7 mouse cellular contexts compared by ENCODE assay signal in the genomic region with DNA sequence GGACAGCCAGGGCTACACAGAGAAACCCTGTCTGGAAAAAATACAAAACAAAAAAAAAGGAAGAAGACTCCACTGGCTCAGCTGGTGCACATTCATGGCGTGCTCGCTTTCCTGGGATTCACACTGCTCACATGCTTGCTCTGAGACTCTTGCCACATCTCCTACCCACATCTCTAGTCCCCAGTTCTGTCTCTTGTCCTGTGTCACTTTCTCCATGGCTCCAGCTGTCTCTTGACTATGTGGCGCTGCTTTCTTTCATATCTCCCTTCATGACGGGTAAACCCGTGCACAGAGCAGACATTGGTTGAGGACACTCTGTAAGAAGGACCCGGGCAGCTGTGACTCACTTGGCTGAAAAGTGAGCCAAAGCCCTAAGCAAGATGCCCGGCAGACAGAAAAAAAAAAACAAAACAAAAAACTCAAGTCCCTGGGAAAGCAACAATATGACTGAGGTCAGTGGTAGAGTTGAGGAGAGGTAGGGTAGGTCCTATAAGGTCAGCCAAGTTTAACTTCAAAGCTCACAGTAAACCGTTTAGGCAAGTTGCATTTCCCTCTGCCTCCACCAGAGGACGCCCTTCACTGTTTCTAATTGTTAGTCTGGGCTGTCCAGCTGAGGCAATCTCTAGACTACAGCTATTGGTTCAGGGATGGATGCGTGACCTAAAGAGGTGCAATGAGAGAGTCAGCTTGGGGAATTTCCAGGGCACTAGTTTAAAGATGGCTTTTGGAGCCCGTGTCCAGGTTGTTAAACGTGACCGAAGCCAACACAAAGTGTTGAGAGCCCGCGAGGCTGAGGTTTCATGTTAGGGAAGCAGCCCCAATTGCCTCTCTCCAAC. TPM values are rescaled to one million over a fixed set of nuclear protein-coding genes. Genes with fewer than 3 reads are reported as not detected.
A peak's percentile ranks its signal among the peaks of the same experiment; 100 is the strongest.
DNase-seq lines count a peak whose midpoint lies in the region; ATAC-seq and TF ChIP-seq lines count a peak whose summit lies in the region.

No protein-coding gene starts in this region.

- 0 out of 2 replicates have a peak, but pooled peaks cover 1% of the 10 kb centered on the region for H3K4me1 ChIP-seq in forebrain, embryonic 11.5 days (replicated peaks; ENCODE audit: control insufficient read depth, insufficient read depth, low read length)
- H3K4me1 ChIP-seq in heart, postnatal 0 days (ENCODE audit: control insufficient read depth, insufficient read depth): no peaks in the 10 kb centered on the region
- H3K4me1 ChIP-seq in lung, embryonic 15.5 days: peaks cover 16% of the 10 kb centered on the region

- 72% methylated on average over 15 of the region's 15 CpGs for WGBS in forebrain, embryonic 11.5 days
- 40% methylated on average over 15 of the region's 15 CpGs for WGBS in heart, postnatal 0 days
- WGBS in lung, embryonic 15.5 days: 50% methylated on average over 15 of the region's 15 CpGs

- peak; percentile 75 for DNase-seq in NIH3T3 (ENCODE audit: low read depth)
- DNase-seq in c-Kit-negative CD71-positive TER-119-positive erythroid progenitor cells, embryonic 14.5 days (ENCODE audit: low read depth, low spot score): peak; percentile 35
- peak; percentile 84 for DNase-seq in forebrain, embryonic 11.5 days (ENCODE audit: low spot score)
- DNase-seq in heart, postnatal 0 days (ENCODE audit: low spot score): peak; percentile 78
- peak; percentile 59 to 84 for DNase-seq in layer of hippocampus, adult 18-20 months (ENCODE audit: low spot score in 2 of 2)
- DNase-seq in right cerebral cortex, postnatal 25 days: peak; percentile 57

- no peaks in the 10 kb centered on the region for H3K27me3 ChIP-seq in forebrain, embryonic 11.5 days (ENCODE audit: control insufficient read depth, insufficient read depth, low read length)
- 0 out of 2 replicates have a peak, but pooled peaks cover 3% of the 10 kb centered on the region for H3K27me3 ChIP-seq in heart, postnatal 0 days (ENCODE audit: control insufficient read depth, insufficient read depth, low read length)
- peaks cover 8% of the 10 kb centered on the region; the same call in 1 of the 2 replicates for H3K27me3 ChIP-seq in lung, embryonic 15.5 days

- no peak for TF ChIP-seq EP300 in heart, postnatal 0 days (IDR thresholded peaks at IDR 0.05; ENCODE audit: low read depth)

- no peaks in the 10 kb centered on the region for H3K9me3 ChIP-seq in forebrain, embryonic 11.5 days (ENCODE audit: control insufficient read depth, low read length)
- H3K9me3 ChIP-seq in heart, postnatal 0 days (replicated peaks; ENCODE audit: control insufficient read depth, low read length): no peaks in the 10 kb centered on the region
- no peaks in the 10 kb centered on the region for H3K9me3 ChIP-seq in lung, embryonic 15.5 days

- H3K4me3 ChIP-seq in forebrain, embryonic 11.5 days (ENCODE audit: low read depth, low read length): no peak overlapping the region
- H3K4me3 ChIP-seq in heart, postnatal 0 days (ENCODE audit: low read depth, low read length): no peak overlapping the region
- no peak overlapping the region for H3K4me3 ChIP-seq in lung, embryonic 15.5 days

- H3K27ac ChIP-seq in forebrain, embryonic 11.5 days (ENCODE audit: low read depth, low read length): no peak overlapping the region
- H3K27ac ChIP-seq in heart, postnatal 0 days (ENCODE audit: low read depth): 0 out of 2 replicates have a peak overlapping the region, but pooled peaks have one; percentile 4
- peak overlapping the region; percentile 63 for H3K27ac ChIP-seq in lung, embryonic 15.5 days

- no peak overlapping the region for H3K4me2 ChIP-seq in forebrain, embryonic 11.5 days (ENCODE audit: low read depth, low read length, severe bottlenecking)
- H3K4me2 ChIP-seq in heart, postnatal 0 days (ENCODE audit: low read depth, low read length): no peak overlapping the region
- H3K4me2 ChIP-seq in lung, embryonic 15.5 days: peak overlapping the region; percentile 13; the same call in 1 of the 2 replicates

- peak; percentile 93 for TF ChIP-seq CTCF in heart, postnatal 0 days (IDR thresholded peaks at IDR 0.05; ENCODE audit: low read depth)

- peaks cover 2% of the 10 kb centered on the region; the same call in 1 of the 2 replicates for H3K36me3 ChIP-seq in forebrain, embryonic 11.5 days (ENCODE audit: control insufficient read depth, insufficient read depth, low read length)
- H3K36me3 ChIP-seq in heart, postnatal 0 days (replicated peaks; ENCODE audit: control insufficient read depth, insufficient read depth, low read length): peaks cover 14% of the 10 kb centered on the region
- peaks cover 21% of the 10 kb centered on the region for H3K36me3 ChIP-seq in lung, embryonic 15.5 days

- no peak for ATAC-seq in forebrain, embryonic 11.5 days (replicated peaks; ENCODE audit: low FRiP score)
- peak; percentile 80 for ATAC-seq in heart, postnatal 0 days (ENCODE audit: insufficient read depth, low read depth)
- ATAC-seq in lung, embryonic 15.5 days (ENCODE audit: borderline replicate concordance, extremely low read depth, low FRiP score, low TSS enrichment): peak; percentile 67

- no peak overlapping the region for H3K9ac ChIP-seq in forebrain, embryonic 11.5 days (ENCODE audit: low read length)
- H3K9ac ChIP-seq in heart, postnatal 0 days (replicated peaks; ENCODE audit: low read depth, low read length): no peak overlapping the region
- no peak overlapping the region for H3K9ac ChIP-seq in lung, embryonic 15.5 days

RNA-seq across cellular contexts. Expression of a gene that starts 17.3 kb away (rescaled TPM):
- polyA plus RNA-seq in forebrain, embryonic 11.5 days (2014; fragmentation: Nextera tagmentation; extraction: Ambion mirVana): 22.3 and 22.7 TPM in 2 replicates
- 12.0 and 13.4 TPM in 2 replicates for total RNA-seq in heart, postnatal 0 days (2014; rRNA removed; ENCODE audit: low replicate concordance)
- 5.9 and 7.3 TPM in 2 replicates for polyA plus RNA-seq in heart, postnatal 0 days (2015; fragmentation: Nextera tagmentation; extraction: Ambion mirVana)
- total RNA-seq in layer of hippocampus, adult 18-20 months (2021): 10 to 100 TPM; 15.4 to 20.6 TPM
- 17.1 and 20.6 TPM in 2 replicates for polyA plus RNA-seq in lung, embryonic 15.5 days (2015; fragmentation: Nextera tagmentation; extraction: Ambion mirVana)

RNA-seq across cellular contexts. Expression of a gene that starts 33.7 kb away (rescaled TPM):
- 57.1 and 61.7 TPM in 2 replicates for polyA plus RNA-seq in forebrain, embryonic 11.5 days (2014; fragmentation: Nextera tagmentation; extraction: Ambion mirVana)
- 10.2 and 11.2 TPM in 2 replicates for total RNA-seq in heart, postnatal 0 days (2014; rRNA removed; ENCODE audit: low replicate concordance)
- polyA plus RNA-seq in heart, postnatal 0 days (2015; fragmentation: Nextera tagmentation; extraction: Ambion mirVana): 6.6 TPM in 2 replicates
- 10 to 100 TPM; 66.1 to 66.3 TPM for total RNA-seq in layer of hippocampus, adult 18-20 months (2021)
- 21.2 and 24.6 TPM in 2 replicates for polyA plus RNA-seq in lung, embryonic 15.5 days (2015; fragmentation: Nextera tagmentation; extraction: Ambion mirVana)
